Mouse (Mus musculus) bone marrow macrophage, adult 2 months (primary cell): ENCODE measurements around the gene Prkaa1.

ENCODE experiments used
- CTCF ChIP-seq: IDR thresholded peaks from 2 replicates; pipeline ENCODE4 v1.5.1; 2012; ENCODE audit warnings: low read depth, mild to moderate bottlenecking, low read length, moderate library complexity
- POLR2A ChIP-seq: IDR thresholded peaks from 2 replicates; pipeline ENCODE4 v1.6.1; 2012; ENCODE audit warnings: mild to moderate bottlenecking, low read depth, low read length, borderline replicate concordance

DNA sequence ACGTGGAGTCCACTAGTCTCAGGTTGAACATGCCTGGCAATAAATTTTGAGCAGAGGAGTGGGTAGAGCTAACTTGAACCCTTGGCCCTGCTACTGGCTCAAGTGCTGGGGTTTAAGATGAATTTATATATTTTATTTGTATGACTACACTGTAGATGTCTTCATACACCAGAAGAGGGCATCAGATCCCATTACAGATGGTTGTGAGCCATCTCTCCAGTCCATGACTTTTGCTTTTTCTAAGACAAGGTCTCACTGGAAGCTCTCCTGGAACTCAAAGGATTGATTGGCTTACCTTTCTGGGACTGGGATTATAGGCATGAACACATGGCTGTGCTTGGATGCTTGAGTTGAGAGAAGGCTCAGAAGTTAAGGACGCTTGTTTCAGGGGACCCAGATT, 24.0 kb upstream of the Prkaa1 start:
- TF ChIP-seq CTCF (no peak), POLR2A (no peak)
